Mouse (Mus musculus) embryonic facial prominence, embryonic 12.5 days (tissue): ENCODE results near the gene Sipa1l3. TPM values are rescaled to one million over a fixed set of nuclear protein-coding genes. Genes with fewer than 3 reads are reported as not detected.

ENCODE experiments used
- ATAC-seq: fragments of 200-750 bp; cut with Nextera tagmentation; 2 replicates; pipeline ENCODE4 v1.8.0; 2017; ENCODE audit not compliant: insufficient number of reproducible peaks, insufficient read depth, low FRiP score, low TSS enrichment
- H3K27ac ChIP-seq: fragments of 300-500 bp; sonication (generic); 2 replicates; pipeline ENCODE4 v1.5.1; 2016; ENCODE audit warnings: mild to moderate bottlenecking
- H3K27me3 ChIP-seq: fragments of 300-500 bp; sonication (generic); 2 replicates; pipeline ENCODE4 v1.6.1; 2016; ENCODE audit warnings: mild to moderate bottlenecking, moderate library complexity
- H3K36me3 ChIP-seq: fragments of 300-500 bp; sonication (generic); 2 replicates; pipeline ENCODE4 v1.6.1; 2016; ENCODE audit warnings: mild to moderate bottlenecking
- H3K4me1 ChIP-seq: fragments of 300-500 bp; sonication (generic); 2 replicates; pipeline ENCODE4 v1.6.1; 2016
- H3K4me2 ChIP-seq: fragments of 300-500 bp; sonication (generic); replicated peaks from 2 replicates; pipeline ENCODE4 v1.6.1; 2016; ENCODE audit warnings: mild to moderate bottlenecking, moderate library complexity
- H3K4me3 ChIP-seq: fragments of 300-500 bp; sonication (generic); 2 replicates; pipeline ENCODE4 v1.5.1; 2016; ENCODE audit warnings: mild to moderate bottlenecking
- H3K9ac ChIP-seq: fragments of 300-500 bp; sonication (generic); 2 replicates; pipeline ENCODE4 v1.6.1; 2016; ENCODE audit warnings: mild to moderate bottlenecking, moderate library complexity
- H3K9me3 ChIP-seq: fragments of 300-500 bp; sonication (generic); 2 replicates; pipeline ENCODE4 v1.6.1; 2016; ENCODE audit warnings: mild to moderate bottlenecking, moderate library complexity
- WGBS: fragments of 180-500 bp; shearing (Covaris S2); methylation state at CpG from one replicate; pipeline ENCODE4 v1.1.7; 2016; 5-methylcytosine and 5-hydroxymethylcytosine counted together
- polyA plus RNA-seq: library from polyadenylated mRNA; unstranded; fragments of >200 nt; fragmentation: Nextera tagmentation; extraction: Ambion mirVana; gene quantifications from 2 replicates; pipeline ENCODE4 v1.2.1, GENCODE M21; 2016

The Sipa1l3 gene
- polyA plus RNA-seq, 1 experiment from 2014 or later: 16.3 TPM

DNA sequence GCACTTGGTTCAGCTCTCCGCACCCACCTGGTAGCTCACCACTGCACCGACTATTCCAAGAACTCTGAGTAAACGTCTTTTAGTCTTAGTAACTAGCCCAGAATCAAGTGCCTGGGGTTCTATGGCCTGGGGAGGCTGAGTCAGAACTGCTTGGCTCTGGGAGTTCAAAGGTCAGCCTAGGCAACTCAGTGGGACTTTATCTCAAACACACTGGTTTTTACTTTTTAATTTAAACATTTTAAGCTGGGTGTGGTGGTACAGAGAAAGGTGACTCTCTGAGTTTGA, 27.0 kb downstream of the Sipa1l3 start:
- Histone ChIP-seq H3K36me3 (no peaks in the 10 kb centered on the region), H3K9ac (no peak overlapping the region), H3K4me3 (no peak overlapping the region), H3K27me3 (no peaks in the 10 kb centered on the region), H3K4me2 (no peak overlapping the region), H3K9me3 (no peaks in the 10 kb centered on the region), H3K4me1 (peaks cover 21% of the 10 kb centered on the region), H3K27ac (no peak overlapping the region)
- WGBS: 56% methylated on average over 3 of the region's 3 CpGs
- no peak for ATAC-seq

DNA sequence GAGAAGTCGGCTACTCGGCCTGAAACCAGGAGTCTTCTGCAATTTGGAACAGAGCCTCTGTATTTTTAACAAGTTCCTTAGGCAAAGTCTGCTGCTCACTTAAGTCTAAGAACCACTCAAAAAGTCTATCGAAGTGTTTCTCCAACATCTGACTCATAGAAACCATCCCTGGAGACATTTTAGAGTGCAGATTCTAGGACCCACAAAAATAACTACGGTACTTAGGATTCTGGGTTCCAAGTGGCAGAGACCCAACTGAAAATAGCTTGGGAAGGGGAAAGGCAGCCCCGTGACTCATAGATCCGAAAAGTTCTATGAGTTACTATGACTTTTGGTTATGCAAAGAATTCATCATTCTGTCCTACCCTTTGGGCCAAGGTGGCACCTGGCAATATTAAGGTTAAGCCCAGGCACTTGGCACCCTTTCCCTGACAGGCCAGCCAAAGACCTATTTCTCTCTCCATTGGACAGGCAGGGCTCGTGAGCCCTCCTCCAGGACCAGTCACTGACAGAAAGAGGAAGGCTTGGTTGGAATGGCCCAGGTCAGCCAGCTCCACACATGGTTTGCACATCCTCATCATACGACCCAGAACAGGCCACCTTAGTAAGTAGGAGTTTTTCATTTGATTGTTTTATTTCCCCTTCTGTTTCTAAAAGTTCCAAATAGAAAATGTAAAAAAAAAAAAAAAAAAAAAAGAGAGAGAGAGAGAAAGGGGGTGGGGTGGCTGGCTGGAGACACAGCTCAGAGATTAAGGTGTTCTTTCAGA, 27.6 kb downstream of the Sipa1l3 start:
- ATAC-seq: no peak
- Histone ChIP-seq H3K4me2 (no peak overlapping the region), H3K9ac (no peak overlapping the region), H3K27ac (no peak overlapping the region), H3K9me3 (no peaks in the 10 kb centered on the region), H3K4me1 (peaks cover 17% of the 10 kb centered on the region), H3K4me3 (no peak overlapping the region), H3K36me3 (no peaks in the 10 kb centered on the region), H3K27me3 (no peaks in the 10 kb centered on the region)
- WGBS: 89% methylated on average over 8 of the region's 8 CpGs

DNA sequence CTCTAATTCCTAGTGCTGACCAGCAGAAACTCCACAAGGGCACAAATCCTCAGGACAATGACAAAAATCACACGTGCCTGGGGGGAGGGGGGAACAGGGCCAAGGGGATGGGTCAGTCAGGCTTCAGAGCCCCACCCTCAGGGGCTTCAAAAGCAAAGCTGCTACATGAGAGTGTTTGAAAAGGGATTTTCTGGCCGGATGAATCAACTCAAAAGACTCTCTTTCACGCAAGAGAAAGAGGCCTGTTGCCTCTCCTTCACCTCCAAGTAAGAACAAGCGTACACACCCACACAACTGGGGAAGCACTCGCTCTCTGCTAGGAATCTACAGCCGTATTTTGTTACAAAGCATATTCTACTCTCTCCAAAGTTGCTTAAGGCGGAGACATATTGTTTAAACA, 28.6 kb downstream of the Sipa1l3 start:
- Histone ChIP-seq H3K4me3 (no peak overlapping the region), H3K27ac (0 out of 2 replicates have a peak overlapping the region, but pooled peaks have one; percentile 17), H3K27me3 (no peaks in the 10 kb centered on the region), H3K4me2 (no peak overlapping the region), H3K36me3 (no peaks in the 10 kb centered on the region), H3K4me1 (peaks cover 17% of the 10 kb centered on the region), H3K9ac (no peak overlapping the region), H3K9me3 (no peaks in the 10 kb centered on the region)
- WGBS: 27% methylated on average over 7 of the region's 7 CpGs
- no peak for ATAC-seq

DNA sequence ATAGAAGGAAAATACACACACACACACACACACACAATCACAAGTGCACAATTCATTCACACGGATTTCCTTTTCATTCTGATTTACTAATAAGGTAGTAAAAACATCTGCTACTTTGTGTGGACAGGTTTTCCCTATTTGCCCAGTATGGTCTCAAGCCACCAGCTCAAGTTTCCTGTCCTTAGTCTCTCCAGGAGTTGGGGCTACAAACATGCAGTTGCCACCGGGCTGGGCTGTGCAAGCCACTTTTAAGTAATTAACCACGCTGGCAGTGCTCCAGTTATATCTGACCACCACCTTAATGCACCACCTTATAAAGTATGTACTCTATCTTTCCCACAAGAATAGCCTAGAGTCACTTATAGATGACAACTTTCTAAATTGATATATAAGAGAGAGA, 29.1 kb downstream of the Sipa1l3 start:
- Histone ChIP-seq H3K9ac (no peak overlapping the region), H3K27ac (no peak overlapping the region), H3K4me3 (no peak overlapping the region), H3K4me2 (no peak overlapping the region), H3K27me3 (no peaks in the 10 kb centered on the region), H3K4me1 (peaks cover 19% of the 10 kb centered on the region), H3K9me3 (no peaks in the 10 kb centered on the region), H3K36me3 (no peaks in the 10 kb centered on the region)
- 20% methylated on average over 3 of the region's 3 CpGs for WGBS
- no peak for ATAC-seq

DNA sequence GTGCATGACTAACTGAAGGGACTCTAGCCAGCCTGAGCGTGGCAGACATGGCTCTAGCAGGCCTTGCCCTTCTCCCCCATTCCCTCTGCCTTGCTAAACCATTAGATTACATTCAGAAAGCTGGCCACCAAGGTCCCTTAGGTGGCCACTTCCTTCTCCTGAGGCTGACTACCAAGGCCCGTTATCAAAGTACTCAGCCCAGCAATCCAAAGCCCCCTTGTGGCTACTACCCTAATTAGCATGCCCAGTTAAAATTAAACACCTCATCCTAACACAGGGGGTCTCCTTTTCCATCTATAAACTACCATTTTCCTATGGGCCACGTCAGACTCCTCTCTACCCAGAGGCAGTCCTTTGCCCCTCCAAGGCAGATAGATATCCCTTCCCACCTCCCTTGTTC, 31.7 kb downstream of the Sipa1l3 start:
- Histone ChIP-seq H3K9ac (no peak overlapping the region), H3K36me3 (no peaks in the 10 kb centered on the region), H3K27me3 (no peaks in the 10 kb centered on the region), H3K27ac (no peak overlapping the region), H3K4me2 (no peak overlapping the region), H3K9me3 (no peaks in the 10 kb centered on the region), H3K4me3 (no peak overlapping the region), H3K4me1 (peaks cover 32% of the 10 kb centered on the region)
- no peak for ATAC-seq
- WGBS: 77% methylated on average over 3 of the region's 3 CpGs

DNA sequence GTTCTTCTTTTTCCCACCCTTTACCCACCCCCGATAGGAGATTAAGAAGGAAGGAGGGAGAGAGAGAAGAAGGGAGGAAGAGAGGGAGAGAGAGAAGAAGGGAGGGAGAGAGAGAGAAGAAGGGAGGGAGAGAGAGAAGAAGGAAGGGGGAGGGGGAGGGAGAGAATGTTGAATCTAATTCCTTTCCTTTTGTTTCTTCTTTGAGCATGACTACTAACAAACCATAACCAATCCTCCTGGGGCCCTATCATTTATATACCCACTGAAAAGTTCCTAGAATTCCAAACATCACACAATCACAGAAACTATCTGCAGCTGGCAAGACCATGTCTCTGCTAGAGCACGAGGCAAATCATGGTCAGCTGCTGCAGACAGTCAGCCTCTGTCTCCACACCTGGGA, 32.7 kb downstream of the Sipa1l3 start:
- Histone ChIP-seq H3K9me3 (no peaks in the 10 kb centered on the region), H3K9ac (no peak overlapping the region), H3K36me3 (no peaks in the 10 kb centered on the region), H3K27ac (no peak overlapping the region), H3K4me1 (peaks cover 40% of the 10 kb centered on the region), H3K4me2 (no peak overlapping the region), H3K4me3 (no peak overlapping the region), H3K27me3 (no peaks in the 10 kb centered on the region)
- WGBS: 57% methylated on average over 2 of the region's 2 CpGs
- no peak for ATAC-seq

DNA sequence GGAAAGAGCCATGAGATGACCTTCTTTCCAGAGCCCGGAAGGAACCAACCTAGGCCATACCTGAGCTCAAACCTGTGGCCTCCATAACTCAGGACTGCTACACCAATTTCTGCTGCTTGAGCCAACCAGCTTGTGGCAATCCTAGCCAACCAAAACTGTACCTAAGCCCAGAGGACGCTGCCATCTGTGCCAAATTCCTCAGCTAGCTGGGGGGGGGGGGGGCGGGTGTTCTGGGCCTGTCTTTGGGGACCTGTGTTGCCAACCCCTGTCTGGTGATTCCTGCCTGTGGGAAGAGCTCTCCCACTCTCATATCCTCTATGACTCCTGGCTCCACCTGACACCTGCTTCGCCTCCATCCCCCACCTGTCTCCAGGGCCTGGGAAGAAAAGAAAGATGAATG, 34.9 kb downstream of the Sipa1l3 start:
- H3K9ac ChIP-seq: no peak overlapping the region
- no peaks in the 10 kb centered on the region for H3K36me3 ChIP-seq
- no peak overlapping the region for H3K4me3 ChIP-seq
- peak overlapping the region; percentile 54; the same call in 1 of the 2 replicates for H3K27ac ChIP-seq
- no peak for ATAC-seq
- no peaks in the 10 kb centered on the region for H3K9me3 ChIP-seq
- peaks cover 29% of the 10 kb centered on the region for H3K4me1 ChIP-seq
- no peaks in the 10 kb centered on the region for H3K27me3 ChIP-seq
- H3K4me2 ChIP-seq: no peak overlapping the region
- 64% methylated on average over 4 of the region's 4 CpGs for WGBS

DNA sequence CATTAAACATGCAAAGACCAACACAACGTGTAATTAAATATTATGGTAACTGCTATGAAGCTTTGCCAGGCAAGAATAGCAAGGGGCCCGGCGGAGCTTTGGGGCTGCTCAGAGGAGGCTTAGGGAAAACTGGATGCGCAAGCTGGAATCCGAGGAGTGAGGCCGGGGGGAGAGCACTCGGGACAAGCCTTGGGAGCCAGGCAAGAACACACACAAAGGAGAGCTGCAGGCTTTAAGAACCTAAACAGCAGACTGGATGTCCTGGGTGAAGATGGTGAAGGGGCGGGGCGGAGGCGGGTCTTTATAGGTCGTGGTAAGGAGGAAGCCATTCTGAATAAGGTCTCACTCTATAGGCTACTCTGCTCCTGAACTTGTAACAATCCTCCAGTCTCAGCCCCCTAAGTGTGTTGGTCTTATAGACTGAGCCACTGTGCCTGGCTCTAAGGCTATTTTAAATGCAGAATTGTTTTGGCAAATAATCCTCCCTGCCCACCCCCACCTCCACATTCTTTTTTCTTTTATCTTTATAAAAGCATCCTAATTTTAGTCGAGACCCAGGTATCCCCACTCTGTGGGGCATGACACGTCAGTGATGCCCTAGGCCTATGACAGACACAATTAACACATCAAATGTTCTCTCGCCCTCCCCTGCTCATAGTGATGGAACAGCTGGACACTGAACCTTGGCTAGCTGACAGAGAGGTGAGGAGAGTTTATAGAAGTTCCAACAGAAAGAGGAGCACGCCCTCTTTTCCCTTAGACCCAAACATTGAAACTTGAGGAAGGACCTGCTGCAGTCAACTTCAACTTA, 36.9 kb downstream of the Sipa1l3 start:
- Histone ChIP-seq H3K27ac (peak overlapping the region; percentile 69), H3K36me3 (no peaks in the 10 kb centered on the region), H3K9me3 (no peaks in the 10 kb centered on the region), H3K4me3 (no peak overlapping the region), H3K4me2 (0 out of 2 replicates have a peak overlapping the region, but pooled peaks have one; percentile 16), H3K9ac (no peak overlapping the region), H3K27me3 (no peaks in the 10 kb centered on the region), H3K4me1 (peaks cover 26% of the 10 kb centered on the region)
- 38% methylated on average over 15 of the region's 15 CpGs for WGBS
- ATAC-seq: peak; percentile 64; the same call in 1 of the 2 replicates

DNA sequence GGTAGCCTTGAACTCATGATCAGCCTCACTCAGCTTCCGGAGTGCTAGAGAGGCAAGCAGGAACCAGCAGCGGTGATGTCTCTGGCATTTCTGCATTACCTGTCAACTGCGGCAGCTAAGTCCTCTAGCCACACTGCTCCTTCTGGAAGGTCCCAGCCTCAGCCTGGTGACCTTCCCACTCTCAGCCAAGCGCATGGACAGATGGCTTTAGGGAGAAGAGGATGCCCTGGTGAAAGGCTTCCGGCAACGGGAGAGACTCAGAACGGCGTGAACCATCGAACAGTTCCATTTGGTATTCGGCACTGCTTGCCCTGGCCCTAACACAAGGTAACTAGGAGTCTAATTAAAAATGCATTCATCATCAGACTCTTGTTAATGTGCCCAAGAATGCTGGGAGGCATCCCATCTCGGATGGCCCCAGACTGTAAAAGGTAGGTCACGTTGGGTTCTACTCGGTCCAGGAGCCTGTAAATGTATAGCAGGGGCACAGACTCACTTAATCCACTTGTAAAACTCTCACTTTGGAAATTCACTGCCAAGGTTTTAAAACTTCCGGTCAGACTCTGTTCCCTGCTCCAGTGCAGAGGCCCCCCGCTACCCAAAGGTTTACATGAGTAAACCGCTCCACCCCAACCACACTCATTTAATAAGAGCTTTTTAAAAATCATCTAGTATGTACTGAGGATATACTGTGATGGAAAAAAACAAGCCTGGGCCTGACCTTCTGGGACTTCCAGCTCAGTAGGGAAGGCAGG, 37.7 kb downstream of the Sipa1l3 start:
- Histone ChIP-seq H3K27me3 (no peaks in the 10 kb centered on the region), H3K36me3 (no peaks in the 10 kb centered on the region), H3K9ac (no peak overlapping the region), H3K4me3 (no peak overlapping the region), H3K4me2 (no peak overlapping the region), H3K4me1 (peaks cover 26% of the 10 kb centered on the region), H3K9me3 (no peaks in the 10 kb centered on the region), H3K27ac (peak overlapping the region; percentile 69)
- 85% methylated on average over 16 of the region's 16 CpGs for WGBS
- no peak for ATAC-seq

DNA sequence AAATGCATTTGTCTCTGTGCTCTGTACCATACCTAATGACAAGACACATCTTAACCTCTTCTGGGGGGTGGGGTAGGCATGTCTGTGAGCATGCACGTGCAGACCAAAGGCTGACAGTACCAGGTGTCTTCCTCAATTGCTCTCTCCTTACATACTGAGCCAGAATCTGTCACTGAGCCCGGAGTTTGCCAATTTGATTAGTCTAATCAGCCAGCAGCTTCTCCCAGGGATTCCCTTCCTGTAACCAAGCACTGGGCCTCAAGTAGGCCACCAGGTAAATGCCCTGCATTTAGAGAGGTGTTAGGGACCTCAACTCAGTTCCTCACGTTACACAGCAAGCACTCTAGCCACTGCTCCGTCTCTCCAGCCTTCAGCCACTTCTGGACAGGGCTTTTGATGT, 38.3 kb downstream of the Sipa1l3 start:
- Histone ChIP-seq H3K9ac (no peak overlapping the region), H3K9me3 (no peaks in the 10 kb centered on the region), H3K27ac (peak overlapping the region; percentile 69), H3K27me3 (no peaks in the 10 kb centered on the region), H3K36me3 (no peaks in the 10 kb centered on the region), H3K4me1 (peaks cover 26% of the 10 kb centered on the region), H3K4me2 (no peak overlapping the region), H3K4me3 (no peak overlapping the region)
- no peak for ATAC-seq
- WGBS: 60% methylated on average over 4 of the region's 4 CpGs

DNA sequence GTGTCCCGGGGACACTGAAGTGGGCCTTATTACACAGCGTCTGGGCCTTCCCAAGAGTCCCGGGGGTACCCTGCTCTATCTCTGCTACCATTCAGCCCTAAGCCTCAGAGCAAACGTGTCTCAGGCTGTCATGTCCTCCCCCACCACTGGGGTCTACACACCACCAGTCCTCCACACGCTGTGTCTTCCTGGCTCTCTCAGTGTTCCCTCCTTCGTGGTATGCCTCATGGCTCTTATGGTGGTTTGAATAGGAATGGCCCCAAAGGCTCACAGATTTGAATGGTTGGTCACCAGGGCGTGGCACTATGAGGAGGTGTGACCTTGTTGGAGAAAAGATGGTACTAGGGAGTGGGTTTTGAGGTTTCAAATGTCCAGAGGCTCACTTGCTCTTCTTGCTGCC, 43.4 kb downstream of the Sipa1l3 start:
- Histone ChIP-seq H3K4me1 (peaks cover 9% of the 10 kb centered on the region; the same call in 1 of the 2 replicates), H3K4me3 (no peak overlapping the region), H3K9ac (no peak overlapping the region), H3K4me2 (no peak overlapping the region), H3K9me3 (no peaks in the 10 kb centered on the region), H3K27me3 (no peaks in the 10 kb centered on the region), H3K27ac (no peak overlapping the region), H3K36me3 (no peaks in the 10 kb centered on the region)
- 88% methylated on average over 7 of the region's 7 CpGs for WGBS
- ATAC-seq: no peak
